Mouse (Mus musculus) lung, embryonic 15.5 days (tissue): ENCODE data around the gene Coa7. TPM values are rescaled to one million over a fixed set of nuclear protein-coding genes. Genes with fewer than 3 reads are reported as not detected.

Experiments
- ATAC-seq: fragments of 200-750 bp; cut with Nextera tagmentation; 2 replicates; pipeline ENCODE4 v1.8.0; 2017; ENCODE audit warnings: moderate number of reproducible peaks, borderline replicate concordance; ENCODE audit not compliant: low FRiP score, low TSS enrichment; ENCODE audit errors: extremely low read depth
- H3K27ac ChIP-seq: fragments of 300-500 bp; sonication (generic); 2 replicates; pipeline ENCODE4 v1.5.1; 2015; ENCODE audit warnings: moderate library complexity, mild to moderate bottlenecking, inconsistent platforms
- H3K27me3 ChIP-seq: fragments of 300-500 bp; sonication (generic); 2 replicates; pipeline ENCODE4 v1.6.1; 2015; ENCODE audit warnings: inconsistent platforms
- H3K36me3 ChIP-seq: fragments of 300-500 bp; sonication (generic); 2 replicates; pipeline ENCODE4 v1.6.1; 2015; ENCODE audit warnings: inconsistent platforms
- H3K4me1 ChIP-seq: fragments of 300-500 bp; sonication (generic); 2 replicates; pipeline ENCODE4 v1.6.1; 2015; ENCODE audit warnings: inconsistent platforms
- H3K4me2 ChIP-seq: fragments of 300-500 bp; sonication (generic); 2 replicates; pipeline ENCODE4 v1.6.1; 2015; ENCODE audit warnings: inconsistent platforms, mild to moderate bottlenecking, moderate library complexity
- H3K4me3 ChIP-seq: fragments of 300-500 bp; sonication (generic); 2 replicates; pipeline ENCODE4 v1.5.1; 2015; ENCODE audit warnings: mild to moderate bottlenecking, inconsistent platforms
- H3K9ac ChIP-seq: fragments of 300-500 bp; sonication (generic); 2 replicates; pipeline ENCODE4 v1.6.1; 2015; ENCODE audit warnings: inconsistent platforms
- H3K9me3 ChIP-seq: fragments of 300-500 bp; sonication (generic); 2 replicates; pipeline ENCODE4 v1.6.1; 2016; ENCODE audit warnings: inconsistent platforms
- WGBS: fragments of 180-500 bp; shearing (Covaris S2); methylation state at CpG from one replicate; pipeline ENCODE4 v1.1.7; 2015; 5-methylcytosine and 5-hydroxymethylcytosine counted together
- polyA plus RNA-seq: library from polyadenylated mRNA; unstranded; fragments of >200 nt; fragmentation: Nextera tagmentation; extraction: Ambion mirVana; gene quantifications from 2 replicates; pipeline ENCODE4 v1.2.1, GENCODE M21; 2015

Coa7 gene
- polyA plus RNA-seq, 1 experiment from 2014 or later: 45.2 TPM

- WGBS: 63% methylated on average over 5 of the region's 5 CpGs
- no peaks in the 10 kb centered on the region for H3K36me3 ChIP-seq
- H3K9me3 ChIP-seq: no peaks in the 10 kb centered on the region
- H3K4me3 ChIP-seq: no peak overlapping the region
- no peak for ATAC-seq
- H3K27ac ChIP-seq: no peak overlapping the region
- H3K9ac ChIP-seq: no peak overlapping the region
- peaks cover 4% of the 10 kb centered on the region; the same call in 1 of the 2 replicates for H3K4me1 ChIP-seq
- H3K27me3 ChIP-seq: no peaks in the 10 kb centered on the region
- no peak overlapping the region for H3K4me2 ChIP-seq
These were observed 4.4 kb upstream of the Coa7 start for GRCm38 (mm10) chr4:108323588-108323987.

- peak overlapping the region; percentile 61 for H3K4me2 ChIP-seq
- H3K27me3 ChIP-seq: no peaks in the 10 kb centered on the region
- peak overlapping the region; percentile 88 for H3K27ac ChIP-seq
- H3K4me1 ChIP-seq: peaks cover 8% of the 10 kb centered on the region; the same call in 1 of the 2 replicates
- WGBS: 37% methylated on average over 6 of the region's 6 CpGs
- H3K4me3 ChIP-seq: peak overlapping the region; percentile 63
- H3K9me3 ChIP-seq: no peaks in the 10 kb centered on the region
- ATAC-seq: no peak
- no peaks in the 10 kb centered on the region for H3K36me3 ChIP-seq
- peak overlapping the region; percentile 43 for H3K9ac ChIP-seq
These were observed 815 bp upstream of the Coa7 start for GRCm38 (mm10) chr4:108327071-108327579.

GRCm38 (mm10) chr4:108329840-108330239, 1.9 kb downstream of the Coa7 start:
- Histone ChIP-seq H3K4me1 (peaks cover 8% of the 10 kb centered on the region; the same call in 1 of the 2 replicates), H3K4me2 (no peak overlapping the region), H3K9me3 (no peaks in the 10 kb centered on the region), H3K9ac (no peak overlapping the region), H3K36me3 (0 out of 2 replicates have a peak, but pooled peaks cover 10% of the 10 kb centered on the region), H3K27me3 (no peaks in the 10 kb centered on the region), H3K4me3 (no peak overlapping the region), H3K27ac (no peak overlapping the region)
- no peak for ATAC-seq
- WGBS: 95% methylated on average over 6 of the region's 6 CpGs

- no peak overlapping the region for H3K4me2 ChIP-seq
- no peaks in the 10 kb centered on the region for H3K9me3 ChIP-seq
- 80% methylated on average over 9 of the region's 9 CpGs for WGBS
- H3K4me3 ChIP-seq: no peak overlapping the region
- no peak for ATAC-seq
- H3K36me3 ChIP-seq: peaks cover 20% of the 10 kb centered on the region
- peaks cover 8% of the 10 kb centered on the region; the same call in 1 of the 2 replicates for H3K4me1 ChIP-seq
- H3K27ac ChIP-seq: no peak overlapping the region
- H3K9ac ChIP-seq: no peak overlapping the region
- H3K27me3 ChIP-seq: no peaks in the 10 kb centered on the region
These were observed 4.1 kb downstream of the Coa7 start for GRCm38 (mm10) chr4:108332041-108332440.

GRCm38 (mm10) chr4:108335413-108335812, 7.5 kb downstream of the Coa7 start:
- H3K9me3 ChIP-seq: no peaks in the 10 kb centered on the region
- no peaks in the 10 kb centered on the region for H3K27me3 ChIP-seq
- no peak for ATAC-seq
- 0 out of 2 replicates have a peak overlapping the region, but pooled peaks have one; percentile 10 for H3K27ac ChIP-seq
- H3K4me2 ChIP-seq: no peak overlapping the region
- no peak overlapping the region for H3K9ac ChIP-seq
- no peaks in the 10 kb centered on the region for H3K4me1 ChIP-seq
- WGBS: 81% methylated on average over 6 of the region's 6 CpGs
- no peak overlapping the region for H3K4me3 ChIP-seq
- peaks cover 29% of the 10 kb centered on the region for H3K36me3 ChIP-seq

- Histone ChIP-seq H3K4me3 (no peak overlapping the region), H3K27ac (no peak overlapping the region), H3K9ac (no peak overlapping the region), H3K4me2 (no peak overlapping the region), H3K9me3 (no peaks in the 10 kb centered on the region), H3K36me3 (peaks cover 29% of the 10 kb centered on the region), H3K4me1 (no peaks in the 10 kb centered on the region), H3K27me3 (no peaks in the 10 kb centered on the region)
- WGBS: 63% methylated on average over 2 of the region's 2 CpGs
- no peak for ATAC-seq
These were observed 8.8 kb downstream of the Coa7 start for GRCm38 (mm10) chr4:108336765-108337164.

- Histone ChIP-seq H3K9me3 (no peaks in the 10 kb centered on the region), H3K27ac (no peak overlapping the region), H3K27me3 (no peaks in the 10 kb centered on the region), H3K4me2 (no peak overlapping the region), H3K4me1 (no peaks in the 10 kb centered on the region), H3K4me3 (no peak overlapping the region), H3K9ac (no peak overlapping the region), H3K36me3 (peaks cover 26% of the 10 kb centered on the region)
- ATAC-seq: no peak
- 34% methylated on average over 3 of the region's 3 CpGs for WGBS
These were observed 9.9 kb downstream of the Coa7 start for GRCm38 (mm10) chr4:108337817-108338216.

- Histone ChIP-seq H3K27ac (no peak overlapping the region), H3K36me3 (peaks cover 26% of the 10 kb centered on the region), H3K9me3 (no peaks in the 10 kb centered on the region), H3K4me3 (no peak overlapping the region), H3K4me1 (no peaks in the 10 kb centered on the region), H3K27me3 (no peaks in the 10 kb centered on the region), H3K4me2 (no peak overlapping the region), H3K9ac (no peak overlapping the region)
- WGBS: 50% methylated on average over 9 of the region's 9 CpGs
- ATAC-seq: no peak
These were observed 10.4 kb downstream of the Coa7 start for GRCm38 (mm10) chr4:108338321-108338733.

GRCm38 (mm10) chr4:108338811-108339210, 10.9 kb downstream of the Coa7 start:
- Histone ChIP-seq H3K4me2 (no peak overlapping the region), H3K27me3 (no peaks in the 10 kb centered on the region), H3K9ac (no peak overlapping the region), H3K27ac (no peak overlapping the region), H3K4me1 (peaks cover 1% of the 10 kb centered on the region; the same call in 1 of the 2 replicates), H3K4me3 (no peak overlapping the region), H3K9me3 (no peaks in the 10 kb centered on the region), H3K36me3 (peaks cover 24% of the 10 kb centered on the region)
- 62% methylated on average over 10 of the region's 10 CpGs for WGBS
- no peak; the same call in 1 of the 2 replicates for ATAC-seq

GRCm38 (mm10) chr4:108339277-108339690, 11.3 kb downstream of the Coa7 start:
- Histone ChIP-seq H3K27me3 (no peaks in the 10 kb centered on the region), H3K9ac (no peak overlapping the region), H3K9me3 (no peaks in the 10 kb centered on the region), H3K4me3 (no peak overlapping the region), H3K4me2 (no peak overlapping the region), H3K4me1 (peaks cover 6% of the 10 kb centered on the region), H3K36me3 (peaks cover 22% of the 10 kb centered on the region), H3K27ac (no peak overlapping the region)
- ATAC-seq: peak; percentile 83
- WGBS: 15% methylated on average over 4 of the region's 4 CpGs

- H3K27ac ChIP-seq: peak overlapping the region; percentile 32
- H3K9me3 ChIP-seq: no peaks in the 10 kb centered on the region
- H3K4me3 ChIP-seq: no peak overlapping the region
- WGBS: 10% methylated on average over 7 of the region's 7 CpGs
- peaks cover 33% of the 10 kb centered on the region for H3K4me1 ChIP-seq
- H3K9ac ChIP-seq: no peak overlapping the region
- 0 out of 2 replicates have a peak, but pooled peaks cover 3% of the 10 kb centered on the region for H3K36me3 ChIP-seq
- no peaks in the 10 kb centered on the region for H3K27me3 ChIP-seq
- ATAC-seq: no peak
- 0 out of 2 replicates have a peak overlapping the region, but pooled peaks have one; percentile 3 for H3K4me2 ChIP-seq
These were observed 16.7 kb downstream of the Coa7 start for GRCm38 (mm10) chr4:108344631-108345083.

GRCm38 (mm10) chr4:108345826-108346225, 17.9 kb downstream of the Coa7 start:
- Histone ChIP-seq H3K4me1 (peaks cover 45% of the 10 kb centered on the region), H3K4me2 (no peak overlapping the region), H3K4me3 (no peak overlapping the region), H3K9ac (no peak overlapping the region), H3K9me3 (no peaks in the 10 kb centered on the region), H3K27ac (0 out of 2 replicates have a peak overlapping the region, but pooled peaks have one; percentile 1), H3K36me3 (no peaks in the 10 kb centered on the region), H3K27me3 (no peaks in the 10 kb centered on the region)
- WGBS: 30% methylated on average over 5 of the region's 5 CpGs
- ATAC-seq: peak; percentile 12; the same call in 1 of the 2 replicates
